Mouse (Mus musculus) urinary bladder, adult 18-20 months (tissue): ENCODE data around the gene Eml2.

Experiments
- DNase-seq, 2 experiments: peaks; one replicate each; pipeline ENCODE4 v3.0.0; 2022; ENCODE audit warnings: low spot score in 2 of 2, mixed read lengths in 2 of 2

The Eml2 gene

DNA sequence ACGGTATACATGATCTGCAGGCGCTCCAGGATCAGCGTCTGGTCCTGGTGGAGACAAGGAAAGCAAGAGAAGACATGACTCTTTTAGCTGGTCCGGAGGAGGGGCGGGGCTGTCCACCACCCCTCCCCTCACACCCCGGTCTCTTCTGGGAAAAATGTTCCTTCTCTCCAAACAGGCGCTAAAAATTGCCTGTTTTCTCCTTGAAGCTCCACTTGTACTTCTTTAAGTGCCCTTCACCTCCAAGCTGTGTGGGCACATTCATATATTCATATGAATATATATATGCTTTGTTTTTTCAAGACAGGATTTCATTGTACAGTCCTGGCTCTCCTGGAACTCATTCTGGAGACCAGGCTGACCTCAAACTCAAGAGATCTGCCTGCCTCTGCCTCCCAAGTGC lies 13.3 kb upstream of the Eml2 start:
- DNase-seq: no peak

DNA sequence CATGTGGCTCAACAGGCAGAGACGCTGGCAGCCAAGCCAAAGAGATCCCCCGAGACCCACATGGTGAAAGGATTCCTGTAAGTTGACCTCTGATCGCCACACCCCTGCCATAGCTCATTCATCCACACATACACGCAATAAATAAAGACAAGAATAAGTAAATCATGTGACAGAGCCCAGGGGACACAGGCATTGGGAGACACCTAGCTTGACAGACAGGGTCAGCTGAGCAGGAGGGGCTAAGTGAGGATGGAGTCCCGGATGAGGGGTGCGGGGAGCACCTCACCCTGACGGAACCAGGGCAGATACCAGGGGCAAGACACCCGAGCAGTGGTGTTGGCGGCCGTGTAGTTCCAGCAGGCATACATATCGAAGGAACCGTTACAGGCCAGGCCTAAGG lies 12.5 kb upstream of the Eml2 start:
- DNase-seq: no peak

DNA sequence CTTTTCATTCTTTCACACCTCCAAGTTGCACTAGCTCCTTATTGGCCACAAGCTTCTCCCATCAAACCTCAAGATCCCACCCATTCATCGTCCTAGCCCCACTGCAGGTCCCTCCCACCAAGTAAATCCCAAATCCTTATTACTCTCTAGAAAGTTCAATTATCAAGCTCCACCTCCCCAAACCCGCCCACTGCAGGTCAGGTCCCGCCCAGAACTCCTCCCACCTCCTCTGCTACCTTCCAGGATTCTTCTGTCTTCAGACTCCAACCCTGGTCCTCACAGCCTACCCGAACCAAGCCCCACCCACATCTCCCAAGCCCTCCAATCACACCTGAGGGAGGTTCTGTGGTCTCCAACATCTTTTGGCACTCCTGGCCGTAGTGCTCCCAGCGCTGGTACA lies 12.0 kb upstream of the Eml2 start:
- DNase-seq: no peak

DNA sequence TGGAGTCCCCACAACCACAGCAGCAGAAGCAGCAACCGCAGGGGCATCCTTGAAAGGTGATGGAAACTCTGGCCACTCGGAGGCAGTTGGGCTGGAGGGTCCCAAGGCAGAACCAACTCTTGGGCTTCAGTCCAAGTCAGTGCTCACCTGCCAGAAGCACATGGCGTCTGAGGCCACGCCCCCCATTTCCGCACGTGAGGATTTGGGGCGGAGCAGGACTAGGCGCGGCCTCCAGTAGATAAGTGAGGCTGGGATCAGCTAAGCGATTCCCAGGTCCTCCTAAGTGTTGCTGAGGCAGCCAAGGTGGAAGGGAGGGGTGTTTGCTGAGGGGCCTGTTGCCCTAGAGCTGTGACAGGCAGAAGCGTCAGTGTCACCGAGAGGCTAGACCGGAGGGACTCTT lies 11.2 kb upstream of the Eml2 start:
- no peak for DNase-seq

DNA sequence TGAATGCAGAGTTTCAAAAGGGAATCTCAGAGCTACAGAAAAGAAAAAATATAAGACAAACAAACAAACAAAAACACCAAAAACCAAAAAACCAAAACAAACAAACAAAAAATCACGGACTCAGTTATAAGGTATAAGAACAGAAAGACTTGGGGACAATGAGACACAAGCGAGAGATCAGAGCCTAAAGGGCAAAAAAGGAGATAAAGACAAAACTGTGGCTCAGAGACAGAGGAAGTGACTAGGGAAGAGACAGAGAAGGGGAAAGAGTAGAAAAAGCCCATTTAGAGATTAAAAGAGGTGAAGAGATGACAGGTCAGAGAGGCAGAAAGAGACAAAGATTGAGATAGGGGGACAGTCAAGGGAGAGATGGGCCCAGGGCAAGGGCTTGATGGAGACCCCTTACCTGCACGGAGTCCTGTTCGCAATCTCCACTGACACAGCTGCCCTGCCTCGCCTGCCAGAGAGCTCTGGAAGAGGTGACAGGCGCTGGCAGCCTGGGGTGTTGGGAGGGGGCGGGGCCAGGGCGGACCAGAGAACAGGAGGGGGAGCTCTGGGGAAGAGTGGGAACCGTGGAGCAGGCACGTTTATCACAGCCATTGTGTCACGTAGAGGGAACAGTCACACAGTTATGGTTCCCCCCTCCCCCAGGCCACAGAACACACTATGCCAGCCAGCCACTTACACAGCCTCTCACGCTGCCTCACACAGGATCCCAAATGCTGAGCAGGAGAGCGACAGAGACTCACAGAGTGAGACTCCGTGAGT lies 10.4 kb upstream of the Eml2 start, which contains the start of gene Gipr:
Gipr (minus strand) TSS at position 472 of the 768 bp plus-strand sequence.
- DNase-seq: no peak

DNA sequence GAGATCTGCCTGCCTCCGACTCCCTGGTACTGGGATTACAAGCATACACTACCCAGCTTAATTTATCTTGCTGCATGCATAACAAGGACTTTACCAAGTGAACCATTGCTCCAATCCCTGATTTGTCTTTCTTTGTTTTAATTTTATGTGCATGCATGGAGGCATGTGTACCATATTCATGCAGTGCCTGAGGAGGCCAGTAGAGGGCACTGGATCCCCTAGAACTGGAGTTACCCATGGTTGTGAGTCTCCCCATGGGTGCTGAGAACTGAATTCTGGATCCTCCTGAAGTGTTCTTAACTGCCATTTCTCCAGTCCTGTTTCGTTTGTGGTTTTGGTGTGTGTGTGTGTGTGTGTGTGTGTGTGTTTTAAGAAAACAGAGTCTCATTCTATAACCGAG lies 9.2 kb upstream of the Eml2 start:
- DNase-seq: no peak

DNA sequence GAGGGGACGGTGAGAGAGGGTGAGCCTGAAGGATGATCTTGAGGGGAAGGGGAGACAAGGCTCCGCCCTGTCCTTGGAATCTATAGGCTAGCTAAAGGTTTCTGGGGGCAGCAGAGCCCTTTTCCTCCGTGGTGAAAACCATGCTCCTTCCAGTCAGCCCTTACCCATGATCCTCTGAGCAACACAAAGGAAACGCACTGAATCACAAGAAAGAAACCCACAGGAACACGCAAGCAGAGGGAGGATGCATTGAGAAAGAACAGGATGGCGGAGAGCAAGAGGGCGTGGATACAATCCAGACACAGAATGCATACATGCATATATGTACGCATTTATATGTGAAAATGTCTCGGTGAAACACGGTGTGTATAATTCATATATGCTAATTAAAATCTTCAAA lies 6.7 kb upstream of the Eml2 start:
- DNase-seq: no peak

DNA sequence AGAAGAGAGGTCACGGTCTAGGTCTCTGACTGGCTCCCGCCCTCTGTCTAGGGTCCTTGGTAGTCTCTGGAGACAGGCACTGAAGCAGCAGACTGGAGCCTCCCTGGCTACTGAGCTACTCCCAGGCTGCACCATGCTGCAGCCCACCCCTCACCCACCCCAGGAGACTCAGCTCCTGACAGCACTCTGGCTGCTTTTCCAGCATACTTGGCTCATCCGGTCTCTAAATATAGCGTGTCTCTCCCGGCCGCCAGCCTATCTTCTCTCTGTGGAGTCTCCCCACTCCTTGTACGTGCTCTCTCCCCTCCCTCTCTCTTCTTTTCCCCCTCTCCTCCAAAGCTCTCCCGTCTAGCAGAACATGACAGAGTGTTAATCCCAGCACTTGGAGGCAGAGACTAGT lies 6.1 kb upstream of the Eml2 start:
- DNase-seq: no peak

DNA sequence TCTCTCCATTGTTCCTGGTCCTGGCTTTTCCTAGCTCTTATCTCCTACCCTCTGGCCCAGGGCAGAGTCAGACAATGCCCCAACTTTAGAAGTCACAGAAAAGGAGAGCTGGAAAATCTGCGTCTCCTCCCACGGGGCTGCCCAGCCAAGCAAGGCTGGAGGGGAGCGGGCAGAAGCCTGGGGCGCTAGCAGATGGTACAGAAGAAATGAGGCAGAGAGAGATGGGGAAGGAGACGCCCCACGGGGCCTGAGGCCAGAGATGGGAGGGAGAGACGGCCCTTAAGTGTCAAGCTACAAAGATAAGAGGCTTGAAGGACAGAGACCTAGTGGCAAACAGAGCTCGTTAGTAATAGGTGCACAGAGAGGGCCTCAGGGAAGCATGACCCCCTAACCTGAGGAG lies 4.4 kb upstream of the Eml2 start:
- DNase-seq: no peak

DNA sequence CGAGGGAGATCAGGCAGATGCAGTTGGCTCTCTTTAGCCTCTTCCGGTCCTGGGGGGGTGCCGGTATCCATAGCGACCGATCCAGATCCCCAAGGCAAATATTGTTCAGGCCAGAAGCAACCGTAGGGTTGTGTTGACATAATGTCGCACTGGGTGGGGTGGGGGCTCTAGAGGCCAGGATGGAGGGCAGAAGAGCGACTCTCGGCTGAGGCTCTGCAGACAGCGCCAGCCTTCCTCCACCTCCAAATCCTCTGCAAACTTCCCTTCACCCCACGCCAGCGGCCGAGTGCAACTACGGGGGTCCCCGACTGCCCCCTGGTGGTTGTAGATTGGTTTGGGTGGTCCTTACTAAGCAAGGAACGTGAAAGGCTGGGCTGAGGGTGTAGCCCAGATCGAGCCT lies 3.3 kb upstream of the Eml2 start:
- peak in 1 of 2 experiments; percentile 47 for DNase-seq

DNA sequence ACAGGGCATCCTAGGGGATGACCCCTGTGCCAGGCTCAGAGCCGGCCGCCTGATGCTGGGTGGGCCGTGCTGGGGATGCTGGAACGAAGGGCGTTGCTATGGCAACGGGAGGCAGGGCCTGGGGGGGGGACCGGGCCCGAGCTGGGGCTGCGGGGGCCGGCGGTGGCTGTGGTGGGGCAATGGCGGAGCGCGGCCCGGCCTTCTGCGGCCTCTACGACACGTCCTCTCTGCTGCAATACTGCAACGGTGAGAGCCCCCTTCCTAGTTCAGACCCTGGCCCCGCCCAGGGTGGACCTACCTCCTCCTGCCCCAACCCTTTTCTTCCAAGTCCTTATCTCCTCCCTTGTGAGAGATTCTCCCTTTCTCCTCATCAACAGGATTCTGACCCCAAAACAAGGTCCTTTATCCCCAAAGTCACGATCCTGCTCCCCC lies 311 bp downstream of the Eml2 start:
- no peak for DNase-seq

DNA sequence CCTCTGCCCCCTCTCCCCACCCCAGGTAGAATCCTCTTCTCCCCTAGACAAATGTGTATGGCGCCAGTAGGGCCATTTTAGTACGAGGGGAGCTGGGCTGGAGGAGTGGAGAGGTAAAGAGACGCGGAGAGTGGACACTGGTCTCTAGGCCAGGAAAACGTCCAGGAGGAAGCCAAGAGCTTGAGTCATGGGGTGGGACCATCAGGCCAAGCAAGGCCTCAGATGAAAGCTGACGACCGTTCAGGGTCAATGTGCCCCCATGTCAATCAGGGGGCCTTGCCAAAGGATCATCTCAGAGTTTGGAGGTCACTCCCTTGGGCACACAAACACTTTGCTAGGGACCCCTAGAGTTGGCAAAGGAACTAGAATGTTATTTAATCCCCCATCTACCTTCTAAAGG lies 995 bp downstream of the Eml2 start:
- DNase-seq: no peak

DNA sequence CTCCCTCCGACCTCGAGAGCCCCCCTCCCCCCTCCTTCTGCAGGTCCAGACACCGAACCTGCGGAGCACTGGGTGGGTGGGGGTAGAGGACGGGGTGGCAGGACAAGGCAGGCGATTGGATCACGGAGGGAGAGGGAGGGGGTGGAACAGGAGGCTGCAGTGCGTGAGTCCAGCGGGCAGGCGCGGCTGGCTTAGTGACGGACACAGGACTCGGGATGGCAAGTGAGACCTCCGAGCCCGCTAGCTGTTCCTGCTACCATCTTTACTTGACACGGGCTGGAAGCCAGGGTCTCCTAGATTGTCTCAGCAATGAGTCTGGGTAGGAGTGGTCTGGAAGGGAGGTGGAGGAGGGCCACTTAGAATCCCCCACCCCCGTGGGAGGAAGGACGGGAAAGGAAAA lies 1.8 kb downstream of the Eml2 start:
- DNase-seq: no peak

DNA sequence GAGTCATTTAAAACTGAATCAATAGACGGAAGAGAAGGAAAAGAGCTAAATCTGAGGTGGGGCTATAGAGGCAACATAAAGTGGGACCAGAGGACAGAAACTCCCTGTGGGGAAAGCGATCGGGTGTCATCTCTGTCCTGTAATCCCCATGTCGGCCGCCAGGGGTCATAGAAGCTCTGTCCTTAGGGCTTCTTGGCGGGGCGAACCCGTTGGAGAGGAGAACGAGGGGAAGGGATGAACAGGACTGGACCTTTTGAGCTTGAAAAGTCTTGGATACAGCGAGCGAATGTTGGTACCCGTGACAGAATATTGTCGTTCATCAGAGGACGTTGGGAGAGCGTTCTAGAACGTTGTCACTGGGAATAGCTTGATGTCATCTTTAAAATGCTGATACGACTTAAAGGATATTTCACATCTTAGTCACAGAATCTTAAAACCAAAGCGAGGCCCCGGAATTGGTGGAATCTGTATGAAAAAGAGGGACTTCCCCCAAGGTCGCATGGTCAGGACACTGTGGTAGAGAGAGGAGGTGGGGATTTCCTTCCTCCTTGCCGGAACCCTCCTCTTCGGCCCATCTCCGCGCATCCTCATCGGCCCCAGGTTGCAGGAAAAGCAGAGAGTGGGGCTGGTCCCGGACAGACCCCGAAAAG lies 2.3 kb downstream of the Eml2 start:
- DNase-seq: peak; percentile 49 to 61

DNA sequence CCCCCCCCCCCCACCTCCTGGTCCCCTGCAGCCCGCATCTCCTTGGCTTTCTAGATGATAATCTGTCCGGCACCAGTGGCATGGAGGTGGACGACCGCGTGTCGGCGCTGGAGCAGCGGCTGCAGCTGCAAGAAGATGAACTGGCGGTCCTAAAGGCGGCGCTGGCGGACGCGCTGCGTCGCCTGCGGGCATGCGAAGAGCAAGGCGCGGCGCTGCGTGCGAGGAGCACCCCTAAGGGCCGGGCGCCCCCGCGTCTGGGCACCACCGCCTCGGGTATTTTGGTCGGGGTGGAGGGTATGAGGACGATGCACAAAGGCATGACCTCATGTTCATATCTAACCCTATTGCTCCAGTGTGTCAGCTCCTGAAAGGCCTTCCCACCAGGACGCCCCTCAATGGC lies 3.0 kb downstream of the Eml2 start:
- peak in 1 of 2 experiments; percentile 36 for DNase-seq

DNA sequence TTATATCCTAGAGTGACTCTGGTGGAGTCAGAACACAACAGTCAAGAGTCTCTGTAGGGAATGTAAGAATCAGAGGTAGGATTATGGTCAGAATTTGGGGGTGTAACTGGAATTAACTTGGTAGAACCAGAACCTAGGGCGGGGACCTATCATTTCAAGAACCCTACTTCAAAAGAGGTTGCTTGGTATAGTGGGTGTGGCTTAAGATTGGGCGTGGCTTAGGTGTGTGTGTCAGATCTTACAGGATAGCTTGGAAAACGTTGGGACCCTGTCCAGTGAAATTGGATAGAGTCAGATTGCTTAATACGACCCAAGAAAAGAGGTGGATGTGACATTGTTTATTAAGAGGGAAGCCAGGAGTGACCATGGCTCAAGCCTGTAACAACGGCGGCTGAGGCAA lies 3.7 kb downstream of the Eml2 start:
- DNase-seq: no peak

DNA sequence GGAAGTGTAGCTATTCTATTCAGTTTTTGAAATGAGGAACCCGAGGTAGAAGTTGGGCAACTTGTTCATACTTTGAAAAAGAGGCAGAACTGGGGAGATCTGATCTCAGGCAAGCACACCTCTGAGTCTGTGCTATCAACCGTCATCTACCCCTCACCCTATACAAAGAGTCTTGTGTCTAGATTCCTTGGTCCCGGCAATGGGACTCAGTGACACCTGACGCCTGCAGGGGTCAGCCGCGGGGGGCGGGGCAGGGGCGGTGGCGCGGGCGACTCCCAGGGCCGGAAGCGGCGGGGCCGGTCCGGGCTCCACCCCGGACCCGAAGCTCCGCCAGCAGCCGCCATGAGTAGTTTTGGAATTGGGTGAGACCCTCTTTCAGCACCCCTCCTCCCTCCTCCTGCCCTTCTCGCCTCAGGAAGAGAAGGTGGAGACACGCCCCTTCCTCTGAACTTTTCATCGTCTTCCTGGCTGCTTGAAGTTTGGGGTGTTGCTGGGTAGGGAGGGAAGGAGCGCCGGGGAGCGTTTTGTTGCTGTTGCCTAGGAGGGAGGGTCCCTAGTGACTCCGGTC lies 4.7 kb downstream of the Eml2 start:
- no peak for DNase-seq

DNA sequence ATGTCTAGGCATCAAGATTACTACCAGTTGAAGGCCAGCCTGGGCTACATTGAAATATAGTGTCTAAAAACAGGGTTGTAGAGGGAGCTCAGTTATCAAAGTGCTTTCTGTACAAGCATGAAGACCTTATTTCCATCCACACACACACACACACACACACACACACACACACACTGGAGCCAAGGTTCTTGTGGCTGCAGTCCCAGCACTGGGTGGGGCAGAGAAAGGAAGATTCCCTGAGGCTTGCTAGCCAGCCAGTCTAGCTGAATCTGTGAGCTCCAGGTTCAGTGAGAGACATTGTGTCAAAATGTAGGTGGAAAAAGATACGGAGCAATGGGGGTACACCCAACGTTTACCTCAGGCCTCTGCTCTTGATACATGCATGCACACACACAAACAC lies 8.0 kb downstream of the Eml2 start:
- DNase-seq: no peak

DNA sequence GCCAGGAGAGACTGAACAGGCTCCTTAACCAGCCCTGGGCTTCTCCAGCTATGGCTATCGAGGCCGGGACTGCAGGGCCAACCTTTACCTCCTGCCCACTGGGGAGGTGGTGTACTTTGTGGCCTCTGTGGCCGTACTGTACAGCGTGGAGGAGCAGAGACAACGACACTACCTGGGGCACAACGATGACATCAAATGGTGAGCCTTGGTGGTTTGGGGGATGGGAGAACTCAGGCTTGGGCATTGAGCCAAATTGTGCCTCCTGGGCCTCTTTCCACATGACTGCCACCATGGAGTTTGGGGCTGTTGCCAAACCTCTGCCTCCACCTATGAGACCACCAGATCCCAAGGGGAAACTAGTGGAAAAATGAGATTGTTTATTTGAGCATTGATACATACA lies 8.5 kb downstream of the Eml2 start:
- DNase-seq: no peak

DNA sequence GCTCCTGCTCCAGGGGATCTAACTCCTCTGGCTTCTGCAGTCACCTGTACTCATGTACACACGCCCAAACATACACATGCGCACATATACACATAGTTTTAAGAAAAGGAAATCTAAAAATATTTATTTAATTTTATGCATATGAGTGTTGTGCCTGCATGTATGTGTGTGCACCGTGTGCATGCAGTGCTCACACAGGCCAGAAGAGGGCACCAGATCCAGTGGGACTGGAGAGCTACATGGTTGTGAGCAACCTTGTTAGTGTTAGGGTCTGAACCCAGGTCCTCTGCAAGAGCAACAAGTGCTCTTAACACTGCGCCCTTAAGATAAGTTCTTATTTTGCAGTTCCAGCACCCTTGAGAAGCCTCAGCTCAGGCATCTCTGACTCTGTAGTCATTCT lies 18.5 kb downstream of the Eml2 start:
- DNase-seq: no peak

DNA sequence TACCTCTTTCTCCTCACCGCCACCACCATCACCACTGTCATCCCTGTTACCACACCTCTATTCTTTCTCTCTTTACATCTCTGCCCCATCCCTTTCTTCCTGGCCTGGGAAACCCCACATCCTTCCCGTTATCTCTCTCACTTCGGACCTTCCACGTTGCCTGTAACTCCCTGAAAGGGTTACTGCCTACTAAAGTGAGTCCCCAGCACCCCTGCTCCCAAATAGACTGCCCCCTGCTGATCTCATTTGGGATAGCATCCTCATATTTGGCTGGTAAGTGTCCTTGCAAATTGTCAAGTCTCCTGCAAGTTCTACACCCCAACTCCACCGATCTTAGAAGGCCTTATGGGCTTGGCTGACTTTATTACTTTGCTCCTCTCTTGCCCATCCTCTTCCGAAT lies 20.5 kb downstream of the Eml2 start:
- DNase-seq: no peak

DNA sequence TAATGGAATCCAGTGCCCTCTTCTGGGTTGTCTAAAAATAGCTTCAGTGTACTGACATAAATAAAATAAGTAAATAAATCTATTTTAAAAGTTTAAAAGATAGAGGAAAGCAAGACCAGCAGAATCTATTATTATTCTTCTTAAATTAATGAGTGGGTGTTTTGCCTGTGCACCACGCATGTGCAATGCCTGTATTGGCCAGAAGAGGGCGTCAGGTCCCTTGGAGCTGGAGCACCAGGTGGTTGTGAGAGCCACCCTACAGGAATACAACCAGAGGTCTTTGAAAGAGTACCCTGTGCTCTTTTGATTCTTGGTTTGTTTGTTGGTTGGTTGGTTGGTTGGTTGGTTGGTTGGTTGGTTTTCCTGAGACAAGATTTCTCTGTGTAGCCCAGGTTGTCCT lies 21.8 kb downstream of the Eml2 start:
- DNase-seq: no peak

DNA sequence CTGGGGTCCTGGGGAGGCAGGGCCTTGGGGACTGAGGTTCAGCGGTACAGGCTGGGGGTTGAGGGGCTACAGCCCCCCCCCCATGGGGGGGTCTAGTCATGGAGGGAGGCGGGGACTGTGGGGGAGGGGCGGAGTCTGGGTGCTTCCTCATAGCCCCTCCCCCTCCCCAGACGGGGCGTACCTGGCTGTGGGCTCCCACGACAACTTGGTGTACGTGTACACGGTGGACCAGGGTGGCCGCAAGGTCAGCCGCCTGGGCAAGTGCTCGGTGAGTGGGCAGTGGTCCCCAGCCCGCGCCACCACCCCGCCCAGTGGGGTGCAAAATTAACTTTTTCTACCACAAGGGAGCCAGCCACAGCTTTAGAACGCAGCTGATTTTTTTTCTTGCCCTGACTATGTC lies 25.4 kb downstream of the Eml2 start:
- no peak for DNase-seq
